Mouse (Mus musculus) stomach, embryonic 15.5 days (tissue): ENCODE results near the gene Itpka. TPM values are rescaled to one million over a fixed set of nuclear protein-coding genes. Genes with fewer than 3 reads are reported as not detected.

ENCODE experiments used
- ATAC-seq: fragments of 200-750 bp; cut with Nextera tagmentation; 2 replicates; pipeline ENCODE4 v1.8.0; 2017; ENCODE audit warnings: low read depth, moderate number of reproducible peaks, moderate TSS enrichment; ENCODE audit not compliant: insufficient read depth, low FRiP score
- H3K27ac ChIP-seq: fragments of 300-500 bp; sonication (generic); 2 replicates; pipeline ENCODE4 v1.5.1; 2015; ENCODE audit warnings: mild to moderate bottlenecking, inconsistent platforms
- H3K27me3 ChIP-seq: fragments of 300-500 bp; sonication (generic); replicated peaks from 2 replicates; pipeline ENCODE4 v1.6.1; 2015; ENCODE audit warnings: inconsistent platforms
- H3K36me3 ChIP-seq: fragments of 300-500 bp; sonication (generic); 2 replicates; pipeline ENCODE4 v1.6.1; 2015; ENCODE audit warnings: inconsistent platforms
- H3K4me1 ChIP-seq: fragments of 300-500 bp; sonication (generic); 2 replicates; pipeline ENCODE4 v1.6.1; 2015; ENCODE audit warnings: inconsistent platforms
- H3K4me2 ChIP-seq: fragments of 300-500 bp; sonication (generic); 2 replicates; pipeline ENCODE4 v1.6.1; 2015; ENCODE audit warnings: mild to moderate bottlenecking, inconsistent platforms
- H3K4me3 ChIP-seq: fragments of 300-500 bp; sonication (generic); replicated peaks from 2 replicates; pipeline ENCODE4 v1.5.1; 2015; ENCODE audit warnings: inconsistent platforms
- H3K9ac ChIP-seq: fragments of 300-500 bp; sonication (generic); 2 replicates; pipeline ENCODE4 v1.6.1; 2015; ENCODE audit warnings: inconsistent platforms
- H3K9me3 ChIP-seq: fragments of 300-500 bp; sonication (generic); 2 replicates; pipeline ENCODE4 v1.6.1; 2016; ENCODE audit warnings: inconsistent platforms
- WGBS: fragments of 180-500 bp; shearing (Covaris S2); methylation state at CpG from one replicate; pipeline ENCODE4 v1.1.7; 2015; 5-methylcytosine and 5-hydroxymethylcytosine counted together
- polyA plus RNA-seq: library from polyadenylated mRNA; unstranded; fragments of >200 nt; fragmentation: Nextera tagmentation; extraction: Ambion mirVana; gene quantifications from 2 replicates; pipeline ENCODE4 v1.2.1, GENCODE M21; 2015

The Itpka gene
- polyA plus RNA-seq, 1 experiment from 2014 or later: 9.8 TPM

DNA sequence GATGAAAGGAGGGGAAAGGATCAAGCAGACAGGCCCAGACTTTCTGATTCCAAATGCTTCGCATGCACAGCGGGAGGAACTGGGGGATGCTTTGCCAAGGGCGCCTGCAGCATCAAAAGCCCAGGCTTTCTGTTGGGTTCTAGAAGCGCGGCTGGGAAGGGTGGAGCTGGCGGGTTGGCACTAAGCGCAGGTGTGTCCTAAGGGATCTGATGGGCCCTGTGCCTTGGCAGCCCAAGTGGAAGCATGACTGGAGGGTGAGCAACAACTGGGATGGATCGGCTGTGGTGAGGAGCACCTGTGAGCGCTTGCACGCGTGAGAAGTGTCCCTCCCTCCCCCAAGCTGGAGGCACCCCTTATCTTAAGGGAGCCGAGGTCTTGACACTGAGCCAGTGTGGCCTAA, 5.0 kb upstream of the Itpka start:
- H3K27me3 ChIP-seq: no peaks in the 10 kb centered on the region
- no peak overlapping the region for H3K4me3 ChIP-seq
- no peak overlapping the region for H3K27ac ChIP-seq
- 18% methylated on average over 12 of the region's 12 CpGs for WGBS
- H3K9me3 ChIP-seq: no peaks in the 10 kb centered on the region
- no peak overlapping the region for H3K4me2 ChIP-seq
- peaks cover 15% of the 10 kb centered on the region for H3K36me3 ChIP-seq
- ATAC-seq: no peak
- peaks cover 13% of the 10 kb centered on the region for H3K4me1 ChIP-seq
- H3K9ac ChIP-seq: no peak overlapping the region

DNA sequence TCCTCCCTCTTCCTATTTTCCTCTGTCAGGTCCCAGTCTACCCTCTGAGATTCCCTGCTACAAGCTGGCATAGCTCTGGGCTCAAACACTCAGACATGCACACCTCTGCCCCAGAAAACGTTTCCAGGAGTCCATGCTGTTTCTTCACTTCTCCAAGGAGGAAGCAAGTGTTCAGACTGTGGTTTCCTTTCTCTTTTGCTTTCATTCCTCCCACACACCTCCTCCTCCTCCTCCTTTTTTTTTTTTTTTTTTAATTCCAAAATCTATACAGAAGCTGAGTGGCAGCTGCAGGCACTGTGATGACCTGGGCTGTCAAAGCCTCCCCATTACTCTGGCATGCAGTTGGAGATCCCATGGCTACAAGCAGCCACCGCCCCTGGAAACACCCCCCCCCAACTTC, 1.6 kb upstream of the Itpka start:
- ATAC-seq: no peak
- no peaks in the 10 kb centered on the region for H3K36me3 ChIP-seq
- WGBS: 28% methylated on average over 2 of the region's 2 CpGs
- no peaks in the 10 kb centered on the region for H3K9me3 ChIP-seq
- H3K9ac ChIP-seq: no peak overlapping the region
- H3K4me3 ChIP-seq: no peak overlapping the region
- H3K27me3 ChIP-seq: peaks cover 24% of the 10 kb centered on the region
- H3K27ac ChIP-seq: no peak overlapping the region
- peaks cover 41% of the 10 kb centered on the region for H3K4me1 ChIP-seq
- peak overlapping the region; percentile 100; the same call in 1 of the 2 replicates for H3K4me2 ChIP-seq

DNA sequence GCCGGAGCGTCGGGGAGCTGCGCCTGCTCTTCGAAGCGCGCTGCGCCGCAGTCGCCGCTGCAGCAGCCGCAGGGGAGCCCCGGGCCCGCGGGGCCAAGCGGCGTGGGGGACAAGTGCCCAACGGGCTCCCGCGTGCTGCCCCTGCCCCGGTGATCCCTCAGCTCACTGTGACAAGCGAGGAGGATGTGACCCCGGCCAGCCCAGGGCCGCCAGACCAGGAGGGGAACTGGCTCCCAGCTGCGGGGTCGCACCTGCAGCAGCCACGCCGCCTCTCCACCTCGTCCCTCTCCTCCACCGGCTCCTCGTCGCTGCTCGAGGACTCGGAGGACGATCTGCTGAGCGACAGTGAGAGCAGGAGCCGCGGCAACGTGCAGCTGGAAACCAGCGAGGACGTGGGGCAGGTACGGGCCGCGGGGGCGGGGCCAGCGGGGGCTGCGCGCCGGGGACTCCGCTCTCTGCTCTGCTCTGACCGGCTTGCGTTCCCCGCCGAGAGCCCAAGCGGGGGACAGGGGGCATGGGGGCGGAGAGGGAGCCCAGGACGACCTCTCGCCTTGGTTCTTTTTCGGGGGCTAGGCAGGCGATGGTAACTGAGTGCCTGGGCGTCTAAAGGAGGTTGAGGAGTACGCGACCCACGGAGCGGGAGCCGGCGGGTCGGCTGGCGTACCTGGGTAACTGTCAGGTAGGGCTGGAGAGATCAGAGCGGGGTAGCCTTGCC, 481 bp downstream of the Itpka start:
- H3K27me3 ChIP-seq: peaks cover 24% of the 10 kb centered on the region
- WGBS: under 1% methylated on average over 62 of the region's 70 CpGs
- no peaks in the 10 kb centered on the region for H3K9me3 ChIP-seq
- no peak for ATAC-seq
- H3K9ac ChIP-seq: peak overlapping the region; percentile 26
- peak overlapping the region; percentile 100 for H3K4me2 ChIP-seq
- H3K27ac ChIP-seq: peak overlapping the region; percentile 86
- no peaks in the 10 kb centered on the region for H3K36me3 ChIP-seq
- H3K4me1 ChIP-seq: peaks cover 41% of the 10 kb centered on the region
- H3K4me3 ChIP-seq: peak overlapping the region; percentile 79

DNA sequence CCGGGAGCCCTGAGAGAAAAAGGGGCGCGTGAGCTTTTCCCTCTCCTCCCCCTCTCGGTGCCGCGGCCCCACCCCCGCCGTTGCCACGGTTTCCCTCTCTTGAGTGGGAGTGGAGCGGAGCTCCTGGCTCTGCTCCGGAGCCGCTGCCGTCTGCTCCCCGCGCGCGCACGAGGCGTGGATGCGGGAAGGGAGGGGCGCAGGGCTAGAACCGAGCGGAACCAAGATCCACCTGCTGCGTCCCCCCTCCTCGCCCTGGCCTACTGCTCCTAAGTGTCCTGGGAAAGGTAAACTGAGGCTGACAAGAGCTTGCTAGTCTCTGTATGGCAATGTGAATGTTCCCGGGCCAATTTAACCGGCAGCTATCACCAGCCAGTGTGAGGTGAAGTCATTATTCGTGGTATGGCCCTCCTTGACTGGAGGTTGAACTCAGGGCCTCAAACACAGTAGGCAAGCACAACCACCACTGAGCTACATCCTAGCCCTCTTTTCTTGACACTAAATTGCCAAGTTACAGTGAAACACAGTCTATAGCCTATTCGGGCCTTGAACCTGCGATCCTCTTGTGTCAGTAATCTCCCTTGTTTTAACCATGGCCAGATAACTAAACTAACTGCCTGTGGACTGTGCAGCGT, 1.2 kb downstream of the Itpka start:
- Histone ChIP-seq H3K9me3 (no peaks in the 10 kb centered on the region), H3K27me3 (peaks cover 24% of the 10 kb centered on the region), H3K4me3 (peak overlapping the region; percentile 79), H3K4me2 (peak overlapping the region; percentile 100), H3K27ac (peak overlapping the region; percentile 86), H3K9ac (peak overlapping the region; percentile 26; the same call in 1 of the 2 replicates), H3K4me1 (peaks cover 41% of the 10 kb centered on the region), H3K36me3 (no peaks in the 10 kb centered on the region)
- 10% methylated on average over 23 of the region's 31 CpGs for WGBS
- no peak for ATAC-seq

DNA sequence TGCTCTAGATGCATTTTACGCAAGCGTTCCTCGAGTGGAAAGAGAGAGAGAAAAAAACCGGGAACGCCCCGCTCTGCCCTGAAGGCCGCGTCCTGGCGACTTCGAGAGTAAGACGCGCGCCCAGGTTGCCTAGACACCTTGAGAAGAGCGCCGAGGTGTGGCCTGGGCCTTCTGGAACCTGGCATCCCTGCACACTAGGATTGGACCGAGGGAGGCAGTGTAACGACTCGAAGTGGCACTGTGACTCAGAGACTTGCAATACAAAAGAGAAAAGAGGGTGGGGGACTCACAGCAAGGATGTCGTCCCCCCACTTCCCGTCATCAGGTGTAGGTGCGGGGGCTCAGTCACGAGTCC, 1.6 kb downstream of the Itpka start:
- Histone ChIP-seq H3K4me3 (peak overlapping the region; percentile 79), H3K4me2 (peak overlapping the region; percentile 100), H3K4me1 (peaks cover 41% of the 10 kb centered on the region), H3K36me3 (no peaks in the 10 kb centered on the region), H3K27me3 (peaks cover 24% of the 10 kb centered on the region), H3K9ac (no peak overlapping the region), H3K9me3 (no peaks in the 10 kb centered on the region), H3K27ac (peak overlapping the region; percentile 86)
- whole genome bisulfite sequencing: 17% methylated on average over 22 of the region's 22 CpGs
- ATAC-seq: no peak

DNA sequence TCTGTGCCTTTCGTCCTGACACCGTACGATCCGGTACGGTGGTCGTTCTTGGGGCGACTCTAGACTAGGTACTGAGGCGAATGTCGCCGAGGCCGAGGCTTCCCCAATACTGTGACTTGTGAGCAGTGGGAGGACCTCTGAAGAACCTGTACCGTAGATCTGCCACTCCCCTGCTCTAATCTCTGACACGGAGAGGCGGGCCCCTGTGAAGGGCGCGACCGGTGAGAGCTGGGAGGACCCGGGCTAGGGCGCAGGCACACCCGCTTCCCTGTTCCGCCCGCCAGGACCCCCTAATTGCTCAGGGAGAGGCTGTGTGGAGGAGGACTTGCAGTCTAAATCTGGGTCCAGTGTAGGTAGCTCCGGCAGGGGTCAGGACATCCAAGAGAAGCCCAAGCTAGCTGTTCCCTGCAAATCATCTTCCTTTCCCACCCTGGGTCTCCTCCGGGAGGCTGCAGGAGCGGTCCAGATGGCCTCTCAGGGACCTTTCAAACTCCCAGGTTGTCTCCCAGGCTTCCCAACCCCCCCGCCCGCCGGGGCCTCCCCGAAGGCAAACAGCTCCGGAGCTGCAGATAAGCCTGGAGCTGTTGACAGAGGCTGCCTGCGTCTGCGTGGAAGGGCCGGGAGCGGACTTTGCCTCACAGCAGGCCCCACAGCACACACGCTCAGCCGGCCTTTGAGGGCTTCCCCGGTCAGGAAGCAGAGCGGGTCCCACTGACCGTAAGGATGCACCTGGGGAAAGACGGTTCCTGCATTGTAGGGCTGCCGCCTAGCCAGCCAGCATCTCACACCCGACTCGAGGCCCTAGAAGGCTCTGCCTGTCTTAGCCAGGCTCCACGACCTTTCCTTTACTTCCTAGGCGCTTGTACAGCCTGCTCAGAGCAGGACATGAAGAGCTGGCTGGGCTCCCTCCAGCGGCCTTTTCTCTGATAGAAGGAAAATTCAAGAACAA, 2.3 kb downstream of the Itpka start:
- WGBS: 11% methylated on average over 46 of the region's 46 CpGs
- Histone ChIP-seq H3K9ac (no peak overlapping the region), H3K27ac (peak overlapping the region; percentile 86), H3K27me3 (peaks cover 24% of the 10 kb centered on the region), H3K4me2 (peak overlapping the region; percentile 100), H3K9me3 (no peaks in the 10 kb centered on the region), H3K4me1 (peaks cover 41% of the 10 kb centered on the region), H3K4me3 (peak overlapping the region; percentile 79), H3K36me3 (no peaks in the 10 kb centered on the region)
- peak; percentile 80 for ATAC-seq

DNA sequence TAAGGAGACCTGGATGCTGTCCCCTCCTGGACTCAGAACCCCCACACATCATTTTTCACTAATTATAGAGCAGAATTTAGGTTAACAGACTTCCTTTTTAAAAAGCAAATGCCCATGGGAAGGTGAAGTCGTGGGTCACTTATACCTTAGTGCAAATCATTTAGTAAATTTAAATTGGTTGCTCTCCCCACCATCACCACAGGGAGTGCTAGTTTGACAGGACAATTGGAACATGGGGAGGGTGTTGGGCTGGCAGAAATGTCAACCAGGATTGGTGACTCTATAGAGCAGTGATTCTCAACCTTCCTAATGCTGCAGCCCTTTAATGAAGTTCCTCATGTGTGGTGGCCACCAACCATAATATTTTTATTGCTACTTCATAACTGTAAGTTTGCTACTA, 3.1 kb downstream of the Itpka start:
- WGBS: 5% methylated on average over 1 of the region's 1 CpGs
- Histone ChIP-seq H3K36me3 (no peaks in the 10 kb centered on the region), H3K27ac (peak overlapping the region; percentile 86; the same call in 1 of the 2 replicates), H3K9ac (no peak overlapping the region), H3K4me3 (no peak overlapping the region), H3K4me1 (peaks cover 41% of the 10 kb centered on the region), H3K4me2 (peak overlapping the region; percentile 100), H3K27me3 (peaks cover 24% of the 10 kb centered on the region), H3K9me3 (no peaks in the 10 kb centered on the region)
- ATAC-seq: no peak

DNA sequence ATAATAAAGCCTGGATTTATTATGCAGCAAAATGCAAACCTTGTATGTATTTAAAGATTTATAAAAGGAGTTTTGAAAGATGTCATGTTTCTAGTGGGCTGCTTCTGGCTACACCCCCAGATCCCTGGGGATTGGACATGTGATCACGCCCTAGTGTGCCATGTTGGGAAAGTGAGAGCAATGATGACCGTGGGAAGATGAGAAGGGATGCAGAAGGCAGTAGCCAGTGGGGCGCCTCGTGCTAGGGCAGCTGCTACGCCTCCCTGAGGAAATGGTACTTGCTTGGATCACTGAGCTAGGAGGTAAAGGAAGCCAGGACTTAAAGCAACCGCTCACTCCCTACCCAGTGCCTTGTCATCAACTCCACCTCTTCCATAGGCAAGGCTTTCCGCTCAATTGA, 5.4 kb downstream of the Itpka start:
- Histone ChIP-seq H3K27me3 (peaks cover 26% of the 10 kb centered on the region), H3K27ac (no peak overlapping the region), H3K4me2 (no peak overlapping the region), H3K9ac (no peak overlapping the region), H3K4me1 (peaks cover 25% of the 10 kb centered on the region), H3K9me3 (no peaks in the 10 kb centered on the region), H3K4me3 (no peak overlapping the region), H3K36me3 (no peaks in the 10 kb centered on the region)
- WGBS: 74% methylated on average over 7 of the region's 7 CpGs
- no peak for ATAC-seq

DNA sequence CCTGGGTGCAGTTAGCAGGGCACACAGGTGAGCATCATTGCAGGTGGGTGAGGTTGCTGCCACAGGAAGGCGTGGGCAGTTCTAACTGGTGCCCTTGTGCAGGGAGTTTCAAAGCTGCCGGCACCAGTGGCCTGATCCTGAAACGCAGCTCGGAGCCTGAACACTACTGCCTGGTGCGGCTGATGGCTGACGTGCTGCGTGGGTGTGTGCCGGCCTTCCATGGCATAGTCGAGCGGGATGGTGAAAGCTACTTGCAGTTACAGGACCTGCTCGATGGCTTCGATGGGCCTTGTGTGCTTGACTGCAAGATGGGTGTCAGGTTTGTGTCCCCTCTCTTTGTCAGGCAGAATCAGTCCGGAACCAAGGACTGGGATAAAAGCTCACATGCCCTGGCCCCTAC, 7.1 kb downstream of the Itpka start:
- Histone ChIP-seq H3K9me3 (no peaks in the 10 kb centered on the region), H3K4me3 (no peak overlapping the region), H3K4me2 (no peak overlapping the region), H3K27ac (no peak overlapping the region), H3K36me3 (no peaks in the 10 kb centered on the region), H3K4me1 (peaks cover 9% of the 10 kb centered on the region), H3K9ac (no peak overlapping the region), H3K27me3 (peaks cover 12% of the 10 kb centered on the region)
- no peak for ATAC-seq
- WGBS: 69% methylated on average over 13 of the region's 13 CpGs

DNA sequence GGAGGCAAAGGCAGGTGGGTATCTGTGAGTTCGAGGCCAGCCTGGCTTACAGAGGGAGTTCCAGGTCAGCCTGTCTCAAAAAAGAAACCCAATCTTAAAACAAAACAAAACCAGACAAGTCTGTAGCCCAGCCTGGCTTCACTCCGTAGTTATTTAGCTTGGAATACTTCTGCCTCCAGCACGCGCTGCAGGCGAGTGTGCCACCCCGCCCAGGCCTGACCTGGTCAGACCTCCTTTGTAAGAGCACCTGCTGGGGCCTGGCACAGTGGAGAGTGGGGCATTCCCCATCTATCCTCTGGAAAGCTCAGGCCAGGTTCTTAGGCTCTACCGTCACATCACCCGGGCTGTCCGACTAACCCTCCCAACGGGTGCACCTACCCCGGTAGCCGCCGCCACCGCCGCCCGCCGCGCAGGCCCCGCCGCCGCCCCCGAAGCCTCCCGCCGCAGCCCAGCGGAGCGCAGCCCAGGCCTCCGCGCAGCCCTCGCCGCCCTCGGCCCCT, 15.5 kb downstream of the Itpka start:
- Histone ChIP-seq H3K27me3 (peaks cover 52% of the 10 kb centered on the region), H3K4me1 (peaks cover 16% of the 10 kb centered on the region), H3K27ac (no peak overlapping the region), H3K9me3 (no peaks in the 10 kb centered on the region), H3K4me3 (peak overlapping the region; percentile 63), H3K9ac (0 out of 2 replicates have a peak overlapping the region, but pooled peaks have one; percentile 25), H3K36me3 (no peaks in the 10 kb centered on the region), H3K4me2 (peak overlapping the region; percentile 100)
- peak; percentile 24; the same call in 1 of the 2 replicates for ATAC-seq
- WGBS: 3% methylated on average over 31 of the region's 31 CpGs

DNA sequence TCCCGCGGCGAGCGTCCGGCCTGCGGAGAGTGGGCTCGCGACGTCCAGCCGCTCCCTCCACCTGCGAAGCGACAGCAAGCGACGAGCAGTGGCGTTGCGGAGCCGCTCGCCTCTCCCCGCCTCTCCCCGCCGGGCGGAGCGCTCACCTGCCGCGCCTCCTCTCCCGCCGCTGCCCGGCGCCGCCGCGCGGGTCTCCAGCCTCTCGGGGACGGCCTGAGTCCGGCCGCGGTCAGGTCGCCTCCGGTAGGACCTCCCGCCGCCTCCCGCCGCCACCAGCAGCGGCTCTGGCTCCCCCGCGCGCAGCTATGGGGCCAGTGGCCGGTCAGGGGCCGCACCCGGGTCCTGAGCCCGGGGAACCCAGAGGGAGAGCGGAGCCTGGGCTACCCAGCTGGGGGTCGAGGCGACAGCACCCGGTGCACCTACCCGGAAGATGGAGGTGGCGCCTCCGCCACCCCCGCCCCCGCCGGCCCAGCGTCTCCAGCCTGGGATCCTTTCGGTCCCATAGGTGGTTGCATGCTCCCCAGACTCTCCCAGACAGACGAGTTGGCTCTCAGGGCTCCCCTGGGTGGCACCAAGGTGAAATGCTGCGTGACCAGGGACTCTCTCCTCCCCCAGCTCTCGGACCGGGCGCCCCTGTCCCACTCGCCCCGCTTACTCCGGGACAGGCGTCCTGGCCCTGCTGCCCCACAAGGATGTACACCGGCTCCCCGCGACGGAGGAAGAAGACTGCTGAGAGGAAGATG, 16.1 kb downstream of the Itpka start:
- Histone ChIP-seq H3K4me1 (peaks cover 16% of the 10 kb centered on the region), H3K27ac (no peak overlapping the region), H3K36me3 (no peaks in the 10 kb centered on the region), H3K9me3 (no peaks in the 10 kb centered on the region), H3K4me3 (peak overlapping the region; percentile 63), H3K27me3 (peaks cover 52% of the 10 kb centered on the region), H3K4me2 (peak overlapping the region; percentile 100), H3K9ac (peak overlapping the region; percentile 25; the same call in 1 of the 2 replicates)
- ATAC-seq: peak; percentile 32; the same call in 1 of the 2 replicates
- WGBS: under 1% methylated on average over 65 of the region's 77 CpGs
